Mouse (Mus musculus): Measurements from ENCODE around the gene Dnaja2. TPM values are rescaled to one million over a fixed set of nuclear protein-coding genes. Genes with fewer than 3 reads are reported as not detected.

The Dnaja2 gene
- total and polyA plus RNA-seq, 3 experiments = 150 to 471 (median 227) TPM

DNA sequence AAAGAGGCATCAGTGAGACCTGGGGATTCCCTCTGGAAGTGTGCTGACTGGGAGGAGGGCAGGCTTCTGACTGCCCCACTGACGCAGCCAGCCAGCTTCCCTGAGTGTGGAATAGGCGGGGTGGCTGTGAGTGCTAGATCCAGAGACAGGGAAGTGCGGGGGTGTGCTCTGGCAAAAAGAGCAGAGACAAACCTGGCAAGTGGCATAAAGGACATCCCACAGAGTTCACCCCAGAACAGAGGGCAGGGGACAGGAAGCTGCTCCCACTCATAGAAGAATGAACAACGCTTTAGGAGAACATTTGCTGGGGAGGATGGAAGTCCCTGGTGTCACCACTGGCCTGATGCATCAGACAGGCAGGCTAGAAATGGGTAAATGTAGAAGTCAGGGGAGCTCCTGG, 37.8 kb downstream of the Dnaja2 start:
- H3K36me3 ChIP-seq (replicated peaks in 1 of 2; ENCODE audit: control insufficient read depth in 1 of 2, insufficient read depth in 1 of 2, low read length in 1 of 2) = peaks cover 81 to 96% of the 10 kb centered on the region in 2 experiments
- no peak overlapping the region for H3K9ac ChIP-seq (ENCODE audit: insufficient read depth, low read depth)
- H3K4me3 ChIP-seq (replicated peaks in 1 of 3; ENCODE audit: low read depth in 2 of 3, low read length in 2 of 3, poor library complexity in 1 of 3) = no peak overlapping the region
- H3K79me2 ChIP-seq (replicated peaks; ENCODE audit: control insufficient read depth, extremely low read depth, insufficient read depth, poor library complexity, severe bottlenecking) = no peaks in the 10 kb centered on the region
- no peak overlapping the region for H3K27ac ChIP-seq (ENCODE audit: insufficient read depth, low read depth)
- H3K4me2 ChIP-seq (ENCODE audit: insufficient read depth, low read depth, poor library complexity, severe bottlenecking) = no peak overlapping the region
- TF ChIP-seq TCF12 (IDR thresholded peaks at IDR 0.05; ENCODE audit: low read depth, low read length) = no peak
- TF ChIP-seq PAX5 (IDR thresholded peaks at IDR 0.05; ENCODE audit: low read length) = no peak
- no peak for TF ChIP-seq NRF1 (IDR thresholded peaks at IDR 0.05; ENCODE audit: low read depth, low read length)
- TF ChIP-seq E2F4 (IDR thresholded peaks at IDR 0.05; ENCODE audit: insufficient replicate concordance, low read depth, low read length) = no peak
- in situ Hi-C loops (cut with MboI; ENCODE audit: low pct_ligation_motif_present, low pct_unique_long_range_greater_than_20kb, low sequenced_read_pairs) (no loop called here), dilution Hi-C loops (cut with MboI; ENCODE audit: extremely low pct_ligation_motif_present, extremely low pct_unique_long_range_greater_than_20kb, low sequenced_read_pairs) (no loop called here)
- DNase-seq (ENCODE audit: extremely low read depth) = no peak
- no peaks in the 10 kb centered on the region for H3K9me3 ChIP-seq (replicated peaks; ENCODE audit: low read length)
- no peaks in the 10 kb centered on the region for H3K27me3 ChIP-seq (replicated peaks)
- no peaks in the 10 kb centered on the region for H3K4me1 ChIP-seq (ENCODE audit: control insufficient read depth in 1 of 2, insufficient read depth in 2 of 2)

DNA sequence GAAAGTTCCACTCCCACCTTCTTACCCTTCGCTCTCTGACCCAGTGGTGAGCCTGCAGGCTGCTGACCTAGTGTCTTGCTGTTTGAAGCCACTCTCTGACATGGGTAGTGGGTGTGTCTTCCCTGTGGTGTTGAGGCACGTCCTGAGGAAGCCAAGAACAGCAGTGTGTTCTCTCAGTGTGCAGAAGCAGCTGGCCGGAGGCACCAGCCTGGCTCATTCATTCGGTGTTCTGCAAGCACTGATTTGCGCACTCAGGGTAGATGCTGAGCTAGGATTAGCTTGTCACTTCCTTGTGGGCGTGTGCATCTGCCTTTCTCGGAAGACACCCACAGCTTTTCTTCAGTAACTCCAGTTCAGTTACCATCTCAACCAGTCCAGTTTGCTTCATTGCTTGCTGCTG, 39.8 kb downstream of the Dnaja2 start:
- Histone ChIP-seq H3K4me1 (ENCODE audit: control insufficient read depth in 1 of 2, insufficient read depth in 2 of 2) (no peaks in the 10 kb centered on the region), H3K27ac (ENCODE audit: insufficient read depth, low read depth) (no peak overlapping the region), H3K79me2 (replicated peaks; ENCODE audit: control insufficient read depth, extremely low read depth, insufficient read depth, poor library complexity, severe bottlenecking) (no peaks in the 10 kb centered on the region), H3K4me3 (replicated peaks in 1 of 3; ENCODE audit: low read depth in 2 of 3, low read length in 2 of 3, poor library complexity in 1 of 3) (no peak overlapping the region), H3K9me3 (replicated peaks; ENCODE audit: low read length) (no peaks in the 10 kb centered on the region), H3K4me2 (ENCODE audit: insufficient read depth, low read depth, poor library complexity, severe bottlenecking) (no peak overlapping the region), H3K9ac (ENCODE audit: insufficient read depth, low read depth) (no peak overlapping the region), H3K27me3 (replicated peaks) (no peaks in the 10 kb centered on the region), H3K36me3 (replicated peaks in 1 of 2; ENCODE audit: control insufficient read depth in 1 of 2, insufficient read depth in 1 of 2, low read length in 1 of 2) (peaks cover 76 to 95% of the 10 kb centered on the region in 2 experiments)
- no peak for DNase-seq (ENCODE audit: extremely low read depth)
- TF ChIP-seq CHD1 (IDR thresholded peaks at IDR 0.05; ENCODE audit: low read depth, low read length) (no peak), ZNF384 (IDR thresholded peaks at IDR 0.05; ENCODE audit: low read depth, low read length) (no peak), MYC (IDR thresholded peaks at IDR 0.05; ENCODE audit: low read depth, low read length) (no peak), NRF1 (IDR thresholded peaks at IDR 0.05; ENCODE audit: low read depth, low read length) (no peak), E2F4 (IDR thresholded peaks at IDR 0.05; ENCODE audit: insufficient replicate concordance, low read depth, low read length) (no peak), GABPA (IDR thresholded peaks at IDR 0.05; ENCODE audit: insufficient replicate concordance, low read depth, low read length) (no peak), USF2 (conservative IDR thresholded peaks at IDR 0.05; ENCODE audit: low read depth, low read length) (no peak), MAFK (IDR thresholded peaks at IDR 0.05; ENCODE audit: insufficient replicate concordance, low read length) (no peak)
- in situ Hi-C loops (cut with MboI; ENCODE audit: low pct_ligation_motif_present, low pct_unique_long_range_greater_than_20kb, low sequenced_read_pairs) (no loop called here), dilution Hi-C loops (cut with MboI; ENCODE audit: extremely low pct_ligation_motif_present, extremely low pct_unique_long_range_greater_than_20kb, low sequenced_read_pairs) (no loop called here)

DNA sequence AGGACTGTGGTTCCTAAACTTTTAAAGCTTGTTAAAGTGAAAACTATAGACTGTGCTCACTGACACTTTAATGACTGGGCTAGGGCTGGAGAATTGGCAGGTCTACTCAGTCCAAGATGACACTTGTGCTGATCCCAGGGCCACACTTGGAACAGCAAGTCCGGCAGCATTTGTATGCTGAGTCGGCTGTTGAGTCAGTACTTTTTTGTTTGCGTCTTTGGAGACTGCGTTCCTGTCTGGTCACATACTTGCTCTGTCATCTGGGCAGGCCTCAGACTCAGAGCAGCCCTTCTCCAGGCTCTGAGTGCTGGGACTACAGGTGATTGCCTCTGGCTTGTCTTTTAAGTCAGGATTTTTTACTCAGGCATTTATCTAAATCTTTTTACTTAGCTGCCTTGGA, 41.9 kb downstream of the Dnaja2 start:
- Histone ChIP-seq H3K36me3 (replicated peaks in 1 of 2; ENCODE audit: control insufficient read depth in 1 of 2, insufficient read depth in 1 of 2, low read length in 1 of 2) (peaks cover 81 to 97% of the 10 kb centered on the region in 2 experiments), H3K27me3 (replicated peaks) (no peaks in the 10 kb centered on the region), H3K4me2 (ENCODE audit: insufficient read depth, low read depth, poor library complexity, severe bottlenecking) (no peak overlapping the region), H3K4me1 (ENCODE audit: control insufficient read depth in 1 of 2, insufficient read depth in 2 of 2) (no peaks in the 10 kb centered on the region), H3K9me3 (replicated peaks; ENCODE audit: low read length) (no peaks in the 10 kb centered on the region), H3K4me3 (replicated peaks in 1 of 3; ENCODE audit: low read depth in 2 of 3, low read length in 2 of 3, poor library complexity in 1 of 3) (no peak overlapping the region), H3K79me2 (replicated peaks; ENCODE audit: control insufficient read depth, extremely low read depth, insufficient read depth, poor library complexity, severe bottlenecking) (no peaks in the 10 kb centered on the region), H3K9ac (ENCODE audit: insufficient read depth, low read depth) (no peak overlapping the region), H3K27ac (ENCODE audit: insufficient read depth, low read depth) (no peak overlapping the region)
- dilution Hi-C loops (cut with MboI; ENCODE audit: extremely low pct_ligation_motif_present, extremely low pct_unique_long_range_greater_than_20kb, low sequenced_read_pairs) = no loop called here
- in situ Hi-C loops (cut with MboI; ENCODE audit: low pct_ligation_motif_present, low pct_unique_long_range_greater_than_20kb, low sequenced_read_pairs) = no loop called here
- TF ChIP-seq ETS1 (conservative IDR thresholded peaks at IDR 0.05; ENCODE audit: low read depth, low read length) = no peak
- TF ChIP-seq NRF1 (IDR thresholded peaks at IDR 0.05; ENCODE audit: low read depth, low read length) = no peak
- no peak for TF ChIP-seq POLR2A (IDR thresholded peaks at IDR 0.05; ENCODE audit: low read depth, low read length)
- TF ChIP-seq MAZ (IDR thresholded peaks at IDR 0.05; ENCODE audit: low read depth, low read length) = no peak
- DNase-seq (ENCODE audit: extremely low read depth) = no peak
